Mouse (Mus musculus) forebrain, embryonic 16.5 days (tissue): ENCODE measurements around the gene Zfp266. TPM values are rescaled to one million over a fixed set of nuclear protein-coding genes. Genes with fewer than 3 reads are reported as not detected.

Experiments
- ATAC-seq: fragments of 200-750 bp; cut with Nextera tagmentation; 2 replicates; pipeline ENCODE4 v1.8.0; 2017; ENCODE audit warnings: mild to moderate bottlenecking, moderate library complexity
- H3K27ac ChIP-seq: fragments of 300-500 bp; sonication (generic); 2 replicates; pipeline ENCODE4 v1.5.1; 2014; ENCODE audit warnings: low read length, control low read depth
- H3K27me3 ChIP-seq: fragments of 300-500 bp; sonication (generic); replicated peaks from 2 replicates; pipeline ENCODE4 v1.6.1; 2014; ENCODE audit warnings: low read length; ENCODE audit not compliant: control insufficient read depth, insufficient read depth
- H3K36me3 ChIP-seq: fragments of 300-500 bp; sonication (generic); 2 replicates; pipeline ENCODE4 v1.6.1; 2014; ENCODE audit not compliant: control insufficient read depth, insufficient read depth
- H3K4me1 ChIP-seq: fragments of 300-500 bp; sonication (generic); replicated peaks from 2 replicates; pipeline ENCODE4 v1.6.1; 2014; ENCODE audit warnings: low read length; ENCODE audit not compliant: control insufficient read depth, insufficient read depth
- H3K4me2 ChIP-seq: fragments of 300-500 bp; sonication (generic); 2 replicates; pipeline ENCODE4 v1.6.1; 2014; ENCODE audit warnings: mild to moderate bottlenecking, low read length, control low read depth
- H3K4me3 ChIP-seq: fragments of 300-500 bp; sonication (generic); replicated peaks from 2 replicates; pipeline ENCODE4 v1.5.1; 2014; ENCODE audit warnings: mild to moderate bottlenecking, low read length, control low read depth
- H3K9ac ChIP-seq: fragments of 300-500 bp; sonication (generic); replicated peaks from 2 replicates; pipeline ENCODE4 v1.6.1; 2014; ENCODE audit warnings: low read depth, low read length, control low read depth
- H3K9me3 ChIP-seq: fragments of 300-500 bp; sonication (generic); 2 replicates; pipeline ENCODE4 v1.6.1; 2016; ENCODE audit warnings: low read length; ENCODE audit not compliant: control insufficient read depth
- WGBS: fragments of 180-500 bp; shearing (Covaris S2); extraction: QIAGEN DNeasy Blood & Tissue Kit; methylation state at CpG from one replicate; pipeline ENCODE4 v1.1.7; 2014; 5-methylcytosine and 5-hydroxymethylcytosine counted together
- polyA plus RNA-seq: library from polyadenylated mRNA; unstranded; fragments of >200 nt; fragmentation: Nextera tagmentation; extraction: Ambion mirVana; gene quantifications from 2 replicates; pipeline ENCODE4 v1.2.1, GENCODE M21; 2015

The Zfp266 gene
- polyA plus RNA-seq, 1 experiment from 2014 or later: 173 TPM

DNA sequence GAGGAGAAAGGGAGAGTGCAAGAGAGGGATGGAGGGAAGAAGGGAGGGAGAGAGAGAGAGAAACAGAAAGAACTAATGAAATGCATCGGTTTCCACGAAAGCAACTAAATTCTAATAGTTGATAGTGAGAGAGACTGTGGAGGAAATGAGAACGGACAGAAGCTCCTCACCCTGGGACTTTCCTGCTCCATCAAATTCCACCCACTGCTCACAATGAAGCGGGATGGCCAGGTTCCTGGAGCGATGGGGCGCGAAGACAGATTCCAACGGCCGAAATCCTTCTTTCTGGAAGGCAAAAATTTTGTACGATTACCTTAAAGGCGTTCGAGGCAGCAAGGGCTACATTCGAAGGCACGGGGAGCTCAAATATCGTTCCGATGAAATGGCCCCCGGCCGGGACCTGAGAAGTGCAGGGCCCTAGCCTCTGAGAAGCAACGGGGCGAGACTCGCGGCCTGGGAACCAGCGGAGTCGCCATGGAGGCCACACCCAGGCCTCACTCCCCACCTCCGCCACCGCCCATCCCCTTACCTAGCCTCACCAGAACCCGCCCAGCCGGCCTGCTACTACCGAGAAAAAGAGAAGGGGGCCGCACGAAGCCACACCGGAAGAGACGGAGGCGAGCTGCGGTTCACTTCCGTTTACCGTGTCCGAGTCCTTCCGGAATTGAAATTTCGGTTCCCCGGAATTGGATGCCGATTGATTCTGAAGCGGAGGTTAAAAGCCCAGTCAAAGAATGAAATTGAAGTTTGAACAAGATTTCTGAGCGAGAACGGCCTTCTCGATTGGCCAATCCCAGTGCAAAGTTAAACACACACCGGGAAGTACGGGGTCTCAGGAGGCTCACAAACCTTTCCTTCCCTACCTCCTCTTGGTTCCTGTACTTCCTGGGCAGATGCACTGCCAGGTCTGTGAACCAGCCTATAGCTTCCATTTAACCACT, 61.6 kb downstream of the Zfp266 start, which contains the start of gene Zfp26:
TSS of gene Zfp26 (minus strand) at position 786 of the 941 bp plus-strand sequence.
- H3K4me2 ChIP-seq: peak within 1 kb of the TSS; percentile 93
- H3K27ac ChIP-seq: peak within 1 kb of the TSS; percentile 91
- H3K9ac ChIP-seq: peak within 1 kb of the TSS; percentile 93
- peaks cover 14% of the 10 kb centered on the region for H3K36me3 ChIP-seq
- under 1% methylated on average over 48 of the region's 48 CpGs for WGBS
- H3K27me3 ChIP-seq: no peaks in the 10 kb centered on the region
- peaks cover 16% of the 10 kb centered on the region for H3K4me1 ChIP-seq
- no peaks in the 10 kb centered on the region for H3K9me3 ChIP-seq
- peak; percentile 92 for ATAC-seq
- peak within 1 kb of the TSS; percentile 88 for H3K4me3 ChIP-seq

DNA sequence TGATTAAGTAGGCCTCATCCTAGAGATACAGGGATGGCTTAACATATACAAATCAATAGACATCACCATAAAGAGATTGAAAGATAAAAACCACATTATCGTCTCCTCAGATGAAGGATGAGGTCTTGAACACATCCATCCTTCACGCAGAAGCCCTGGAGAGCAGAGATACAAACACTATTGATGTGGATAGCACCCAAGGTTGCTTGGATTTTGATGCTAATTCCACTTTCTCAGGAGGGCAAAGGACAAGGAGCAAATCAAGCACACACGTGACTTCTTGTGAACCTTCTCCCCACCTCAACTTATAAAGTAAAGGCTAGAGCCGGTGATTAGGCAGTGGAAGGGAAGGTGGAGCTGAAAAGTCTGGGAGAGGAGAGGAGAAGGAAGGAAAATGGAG, 67.6 kb downstream of the Zfp266 start:
- H3K36me3 ChIP-seq: peaks cover 21% of the 10 kb centered on the region
- WGBS: 94% methylated on average over 4 of the region's 4 CpGs

DNA sequence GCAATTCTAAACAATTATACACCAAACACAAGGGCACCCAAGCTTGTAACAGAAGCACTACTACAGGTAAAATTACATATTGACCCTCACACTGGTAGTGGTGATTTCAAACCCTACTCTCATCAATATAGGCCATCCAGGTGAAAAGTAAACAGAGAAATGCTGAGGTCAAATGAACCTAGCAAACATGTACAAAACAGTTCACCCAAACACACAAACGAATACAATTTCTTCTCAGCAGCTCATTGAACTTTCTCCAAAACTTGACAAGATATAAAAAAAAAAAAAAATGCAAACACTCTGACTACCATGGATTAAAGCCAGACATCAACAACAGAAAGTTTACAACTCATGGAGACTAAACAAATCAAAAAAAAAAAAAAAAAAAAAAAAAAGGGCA, 69.7 kb downstream of the Zfp266 start:
- Histone ChIP-seq H3K9me3 (no peaks in the 10 kb centered on the region), H3K4me2 (no peak overlapping the region), H3K27me3 (no peaks in the 10 kb centered on the region), H3K36me3 (peaks cover 13% of the 10 kb centered on the region), H3K4me3 (no peak overlapping the region), H3K4me1 (no peaks in the 10 kb centered on the region), H3K27ac (no peak overlapping the region), H3K9ac (no peak overlapping the region)
- no peak for ATAC-seq
- WGBS: 97% methylated on average over 1 of the region's 1 CpGs

More for the DNA sequence above, 67.6 kb downstream of the Zfp266 start:
- Histone ChIP-seq H3K9ac (no peak overlapping the region), H3K4me3 (no peak overlapping the region), H3K9me3 (no peaks in the 10 kb centered on the region), H3K4me1 (peaks cover 7% of the 10 kb centered on the region), H3K27ac (no peak overlapping the region), H3K27me3 (no peaks in the 10 kb centered on the region), H3K4me2 (no peak overlapping the region)
- ATAC-seq: no peak

Other genes starting within 250 kb of the Zfp266 start
- gene Olfr39, start 239.1 kb downstream of the Zfp266 start, polyA plus RNA-seq: not detected in 2 replicates
- gene Olfr873, start 222.9 kb downstream of the Zfp266 start, polyA plus RNA-seq: not detected in 2 replicates
- gene Olfr18, start 185.3 kb downstream of the Zfp266 start, polyA plus RNA-seq: not detected in 2 replicates
- gene Zfp560, start 136.2 kb downstream of the Zfp266 start, polyA plus RNA-seq: 47.2 and 51.2 TPM in 2 replicates
- 21.8 and 26.9 TPM in 2 replicates for gene Zfp26, start 61.3 kb downstream of the Zfp266 start, polyA plus RNA-seq
- gene Zfp426, start 28.7 kb downstream of the Zfp266 start, polyA plus RNA-seq: 35.7 and 36.7 TPM in 2 replicates
- gene Zfp846, start 59.9 kb upstream of the Zfp266 start, polyA plus RNA-seq: 48.6 and 53.7 TPM in 2 replicates
- gene Ubl5, start 121.5 kb upstream of the Zfp266 start, polyA plus RNA-seq: 467 and 469 TPM in 2 replicates
- 15.0 and 16.2 TPM in 2 replicates for gene Fbxl12, start 123.3 kb upstream of the Zfp266 start, polyA plus RNA-seq
- gene Pin1, start 130.7 kb upstream of the Zfp266 start, polyA plus RNA-seq: 58.9 and 63.2 TPM in 2 replicates
- gene Olfm2, start 224.9 kb upstream of the Zfp266 start, polyA plus RNA-seq: 143 and 173 TPM in 2 replicates